Mouse (Mus musculus) NIH3T3 (cell line): ENCODE measurements at regions not wholly inside any gene's neighbourhood (a gene's known extent, or its start where the extent isn't known, plus 50 kb on each side); places are given as distances from the start of the nearest gene placed in this dataset.

Experiments
- DNase-seq: peaks from one replicate; pipeline ENCODE4 v3.0.0-alpha.2; 2012; ENCODE audit warnings: low read depth

DNA sequence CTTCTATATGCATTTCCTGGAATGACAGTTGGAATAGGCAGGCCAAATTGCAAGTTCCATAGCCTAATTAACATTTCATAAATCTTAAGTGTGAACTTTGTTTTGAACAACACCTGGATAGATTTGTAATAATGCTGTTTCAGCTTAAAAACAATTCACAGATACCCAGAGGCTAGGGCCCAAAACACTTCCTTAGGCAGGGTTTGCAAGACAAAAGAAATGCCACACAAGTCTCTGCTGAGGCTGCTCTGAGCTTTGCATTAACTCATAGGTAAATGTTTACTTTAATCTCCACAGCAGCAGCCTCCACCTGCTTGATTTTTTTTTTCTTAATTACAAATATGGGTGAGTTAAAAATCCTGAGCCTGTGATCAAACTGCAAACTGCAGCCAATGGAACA lies 118.4 kb downstream of the Gnat3 start:
- DNase-seq: no peak

GRCm38 (mm10) chr5:18082219-18082618 lies 119.9 kb downstream of the Gnat3 start:
- no peak for DNase-seq

DNA sequence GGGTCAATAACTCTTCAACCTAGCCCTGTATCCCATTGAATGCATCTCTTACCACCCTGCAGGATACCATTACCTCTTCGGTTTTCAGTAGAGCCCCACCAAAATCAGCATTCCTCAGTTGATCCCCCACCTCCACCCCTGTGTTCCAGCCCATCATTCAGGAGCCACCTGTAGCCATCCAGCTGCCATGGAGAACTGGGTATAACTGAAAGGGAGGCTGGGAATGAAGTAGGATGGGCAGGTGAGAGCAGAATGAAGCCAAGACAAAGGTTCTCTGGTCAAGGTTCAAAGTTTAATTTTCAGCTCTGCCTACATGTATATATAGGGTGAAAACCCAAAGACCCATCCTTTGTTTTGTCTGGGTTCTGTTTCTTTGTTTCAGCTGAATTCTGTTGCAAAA lies 121.4 kb downstream of the Gnat3 start:
- DNase-seq: no peak

GRCm38 (mm10) chr5:18085456-18085855 lies 123.1 kb downstream of the Gnat3 start:
- no peak for DNase-seq

- peak; percentile 33 for DNase-seq
Observed at GRCm38 (mm10) chr5:18087919-18088445, 125.6 kb downstream of the Gnat3 start.

GRCm38 (mm10) chr5:18089956-18090355 lies 127.6 kb downstream of the Gnat3 start:
- no peak for DNase-seq

- no peak for DNase-seq
Observed at GRCm38 (mm10) chr5:18114905-18115689, 152.7 kb downstream of the Gnat3 start.

- no peak for DNase-seq
Observed at GRCm38 (mm10) chr5:18135794-18136678, 173.7 kb downstream of the Gnat3 start.

DNA sequence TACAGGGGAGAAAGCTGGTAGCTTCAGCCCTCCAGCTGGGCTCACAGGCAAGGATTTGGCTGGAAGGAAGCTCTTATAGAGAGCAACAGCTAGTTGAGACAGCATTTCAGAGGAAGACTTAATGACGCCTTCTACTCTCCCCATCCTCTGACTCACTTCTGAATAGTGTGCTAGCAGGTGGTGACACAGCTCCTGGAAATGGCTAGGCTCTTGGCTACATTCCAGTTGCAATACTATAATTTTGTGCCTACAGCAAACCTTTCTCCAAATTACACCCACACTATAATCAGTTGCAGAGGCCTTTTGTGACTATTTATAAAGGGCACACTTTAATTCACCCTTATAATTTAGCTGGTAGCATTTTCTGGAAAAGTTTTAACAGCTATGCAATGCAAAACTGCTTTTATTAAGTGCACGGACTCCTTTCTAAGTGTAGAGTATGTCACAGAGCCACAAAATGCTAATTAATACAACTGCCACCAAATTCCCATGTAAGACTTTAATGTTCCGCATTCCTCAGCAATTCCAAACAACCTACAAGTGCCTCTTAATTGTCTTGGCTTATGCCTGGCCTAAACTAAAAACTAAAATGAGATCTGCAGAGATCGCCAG lies 175.2 kb downstream of the Gnat3 start:
- DNase-seq: no peak

DNA sequence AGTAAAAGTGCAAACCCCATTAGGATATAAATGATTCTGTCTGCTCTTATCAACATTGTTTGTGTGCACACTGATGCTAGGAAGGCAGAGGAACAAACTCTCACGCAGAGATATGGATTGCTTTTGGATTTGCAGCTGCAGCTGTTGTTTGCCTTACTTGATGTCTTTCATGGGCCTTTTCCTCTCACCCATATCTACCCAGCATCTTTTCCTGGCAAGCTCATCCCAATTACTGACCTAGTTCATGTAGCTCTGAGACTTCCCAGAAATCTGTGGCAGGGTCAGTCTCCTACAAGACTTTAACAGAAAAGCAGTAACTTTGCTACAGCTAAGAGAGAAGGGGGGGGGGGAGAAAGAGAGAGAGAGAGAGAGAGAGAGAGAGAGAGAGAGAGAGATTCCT lies 189.9 kb downstream of the Gnat3 start:
- DNase-seq: no peak

GRCm38 (mm10) chr5:18153703-18154102 lies 191.4 kb downstream of the Gnat3 start:
- no peak for DNase-seq

DNA sequence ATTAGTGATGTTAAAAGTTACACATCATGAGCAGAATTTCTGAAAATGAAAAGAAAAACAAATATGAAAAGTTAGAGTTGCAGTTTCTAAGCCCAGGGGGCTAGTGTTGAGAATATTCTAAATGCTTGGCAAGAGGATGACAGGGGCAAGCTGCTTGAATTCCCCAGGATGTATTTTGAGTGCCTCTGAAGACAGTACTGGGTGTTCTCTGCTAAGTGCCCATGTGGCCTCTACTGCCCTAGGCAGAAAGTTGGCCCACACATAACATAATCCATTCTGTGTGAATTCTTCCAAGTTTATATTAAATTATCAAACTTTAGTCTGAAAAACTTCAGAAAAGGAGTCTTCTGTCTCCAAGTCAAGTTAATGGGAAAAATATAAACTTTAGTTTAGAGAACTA lies 196.6 kb downstream of the Gnai1 start:
- DNase-seq: no peak

- no peak for DNase-seq
Observed at GRCm38 (mm10) chr5:18177810-18178209, 182.3 kb downstream of the Gnai1 start.

- DNase-seq: no peak
Observed at GRCm38 (mm10) chr5:18211395-18212057, 148.6 kb downstream of the Gnai1 start.
